Mouse (Mus musculus) lung, postnatal 36 days (tissue): ENCODE measurements around the gene Rab8b.
"Not testable (repeated sequence)": the region's sequence is repeated elsewhere in the genome, so short reads cannot be mapped to it uniquely, and the experiment has no call there.

Experiments used
- DNase-seq: peaks from one replicate; pipeline ENCODE4 v3.0.0; 2022; ENCODE audit warnings: mixed read lengths

Gene Rab8b

GRCm38 (mm10) chr9:66886366-66886765 lies 33.1 kb downstream of the Rab8b start:
- no peak for DNase-seq

- no peak for DNase-seq
Observed at GRCm38 (mm10) chr9:66884609-66885008, 34.9 kb downstream of the Rab8b start.

- no peak for DNase-seq
Observed at GRCm38 (mm10) chr9:66883500-66883899, 36.0 kb downstream of the Rab8b start.

- DNase-seq = peak; percentile 58
Observed at GRCm38 (mm10) chr9:66882406-66882821, 37.1 kb downstream of the Rab8b start.

- peak; percentile 60 for DNase-seq
Observed at GRCm38 (mm10) chr9:66881858-66882257, 37.6 kb downstream of the Rab8b start.

GRCm38 (mm10) chr9:66880752-66881151 lies 38.7 kb downstream of the Rab8b start:
- no peak for DNase-seq

- peak; percentile 41 for DNase-seq
Observed at GRCm38 (mm10) chr9:66879486-66879885, 40.0 kb downstream of the Rab8b start.

GRCm38 (mm10) chr9:66878899-66879298 lies 40.6 kb downstream of the Rab8b start:
- DNase-seq = no peak

GRCm38 (mm10) chr9:66876577-66876976 lies 42.9 kb downstream of the Rab8b start:
- DNase-seq = peak; percentile 75

GRCm38 (mm10) chr9:66874297-66874696 lies 45.2 kb downstream of the Rab8b start:
- no peak for DNase-seq

GRCm38 (mm10) chr9:66873531-66873930 lies 46.0 kb downstream of the Rab8b start:
- no peak for DNase-seq

GRCm38 (mm10) chr9:66873009-66873408 lies 46.5 kb downstream of the Rab8b start:
- not testable (repeated sequence) for DNase-seq

GRCm38 (mm10) chr9:66872015-66872727 lies 47.3 kb downstream of the Rab8b start:
- DNase-seq = peak; percentile 88

- no peak for DNase-seq
Observed at GRCm38 (mm10) chr9:66864708-66865107, 54.8 kb downstream of the Rab8b start.

GRCm38 (mm10) chr9:66863456-66863855 lies 56.0 kb downstream of the Rab8b start:
- peak; percentile 64 for DNase-seq

- DNase-seq = no peak
Observed at GRCm38 (mm10) chr9:66862202-66862601, 57.3 kb downstream of the Rab8b start.

- DNase-seq = no peak
Observed at GRCm38 (mm10) chr9:66861104-66861767, 58.3 kb downstream of the Rab8b start.

- DNase-seq = peak; percentile 34
Observed at GRCm38 (mm10) chr9:66859523-66859922, 60.0 kb downstream of the Rab8b start.

- DNase-seq = no peak
Observed at GRCm38 (mm10) chr9:66855865-66856264, 63.6 kb downstream of the Rab8b start.

GRCm38 (mm10) chr9:66852592-66852991 lies 66.9 kb downstream of the Rab8b start:
- DNase-seq = no peak

- peak; percentile 47 for DNase-seq
Observed at GRCm38 (mm10) chr9:66850966-66851365, 68.5 kb downstream of the Rab8b start.

GRCm38 (mm10) chr9:66846822-66847221 lies 72.7 kb downstream of the Rab8b start:
- DNase-seq = no peak

GRCm38 (mm10) chr9:66835097-66835480 lies 84.4 kb downstream of the Rab8b start:
- DNase-seq = peak; percentile 53

- DNase-seq = peak; percentile 100
Observed at GRCm38 (mm10) chr9:66834318-66835096, 85.0 kb downstream of the Rab8b start, which contains the start of gene Aph1c. Aph1c (minus strand) TSS chr9:66834726.
